Mouse (Mus musculus) hindbrain, embryonic 16.5 days (tissue): ENCODE data around the gene Fam240a. TPM values are rescaled to one million over a fixed set of nuclear protein-coding genes. Genes with fewer than 3 reads are reported as not detected.

Source experiments
- ATAC-seq: fragments of 200-750 bp; cut with Nextera tagmentation; 2 replicates; pipeline ENCODE4 v1.8.0; 2017; ENCODE audit warnings: moderate TSS enrichment, moderate library complexity
- H3K27ac ChIP-seq: fragments of 300-500 bp; sonication (generic); 2 replicates; pipeline ENCODE4 v1.5.1; 2014; ENCODE audit warnings: low read depth, mild to moderate bottlenecking, control low read depth, low read length, moderate library complexity
- H3K27me3 ChIP-seq: fragments of 300-500 bp; sonication (generic); replicated peaks from 2 replicates; pipeline ENCODE4 v1.6.1; 2014; ENCODE audit warnings: low read length; ENCODE audit not compliant: control insufficient read depth, insufficient read depth
- H3K36me3 ChIP-seq: fragments of 300-500 bp; sonication (generic); 2 replicates; pipeline ENCODE4 v1.6.1; 2014; ENCODE audit warnings: mild to moderate bottlenecking, low read length, moderate library complexity, mixed read lengths; ENCODE audit not compliant: control insufficient read depth, insufficient read depth
- H3K4me1 ChIP-seq: fragments of 300-500 bp; sonication (generic); 2 replicates; pipeline ENCODE4 v1.6.1; 2014; ENCODE audit warnings: low read depth, low read length; ENCODE audit not compliant: control insufficient read depth, insufficient read depth
- H3K4me2 ChIP-seq: fragments of 300-500 bp; sonication (generic); 2 replicates; pipeline ENCODE4 v1.6.1; 2014; ENCODE audit warnings: mild to moderate bottlenecking, low read length, control low read depth, moderate library complexity
- H3K4me3 ChIP-seq: fragments of 300-500 bp; sonication (generic); 2 replicates; pipeline ENCODE4 v1.5.1; 2014; ENCODE audit warnings: mild to moderate bottlenecking, low read length, control low read depth, moderate library complexity
- H3K9ac ChIP-seq: fragments of 300-500 bp; sonication (generic); 2 replicates; pipeline ENCODE4 v1.6.1; 2014; ENCODE audit warnings: low read depth, mild to moderate bottlenecking, control low read depth, low read length, moderate library complexity
- H3K9me3 ChIP-seq: fragments of 300-500 bp; sonication (generic); 2 replicates; pipeline ENCODE4 v1.6.1; 2014; ENCODE audit warnings: mild to moderate bottlenecking, low read length, moderate library complexity; ENCODE audit not compliant: control insufficient read depth
- WGBS: fragments of 180-500 bp; shearing (Covaris S2); extraction: QIAGEN DNeasy Blood & Tissue Kit; methylation state at CpG from one replicate; pipeline ENCODE4 v1.1.7; 2014; 5-methylcytosine and 5-hydroxymethylcytosine counted together
- polyA plus RNA-seq: library from polyadenylated mRNA; unstranded; fragments of >200 nt; fragmentation: Nextera tagmentation; extraction: Ambion mirVana; gene quantifications from 2 replicates; pipeline ENCODE4 v1.2.1, GENCODE M21; 2015

Gene Fam240a
- polyA plus RNA-seq, 1 experiment from 2014 or later = not detected

- H3K27ac ChIP-seq = no peak overlapping the region
- peaks cover 12% of the 10 kb centered on the region for H3K27me3 ChIP-seq
- H3K9me3 ChIP-seq = no peaks in the 10 kb centered on the region
- WGBS = 40% methylated on average over 6 of the region's 6 CpGs
- H3K4me1 ChIP-seq = no peaks in the 10 kb centered on the region; the same call in 1 of the 2 replicates
- H3K36me3 ChIP-seq = no peaks in the 10 kb centered on the region
- H3K4me3 ChIP-seq = no peak overlapping the region
- ATAC-seq = no peak
- no peak overlapping the region for H3K4me2 ChIP-seq
- H3K9ac ChIP-seq = no peak overlapping the region
These were observed 31.2 kb upstream of the Fam240a start for GRCm38 (mm10) chr9:110947900-110948299.

- Histone ChIP-seq H3K27me3 (peaks cover 12% of the 10 kb centered on the region), H3K4me3 (no peak overlapping the region), H3K9ac (no peak overlapping the region), H3K4me1 (no peaks in the 10 kb centered on the region; the same call in 1 of the 2 replicates), H3K36me3 (no peaks in the 10 kb centered on the region), H3K4me2 (no peak overlapping the region), H3K9me3 (no peaks in the 10 kb centered on the region), H3K27ac (no peak overlapping the region)
- ATAC-seq = no peak
- WGBS = 14% methylated on average over 6 of the region's 6 CpGs
These were observed 30.6 kb upstream of the Fam240a start for GRCm38 (mm10) chr9:110947261-110947661.

GRCm38 (mm10) chr9:110946548-110947044, 29.9 kb upstream of the Fam240a start:
- Histone ChIP-seq H3K36me3 (no peaks in the 10 kb centered on the region), H3K4me2 (no peak overlapping the region), H3K9me3 (no peaks in the 10 kb centered on the region), H3K4me1 (no peaks in the 10 kb centered on the region; the same call in 1 of the 2 replicates), H3K27me3 (peaks cover 12% of the 10 kb centered on the region), H3K27ac (no peak overlapping the region), H3K4me3 (no peak overlapping the region), H3K9ac (no peak overlapping the region)
- 15% methylated on average over 20 of the region's 20 CpGs for WGBS
- no peak for ATAC-seq

- ATAC-seq = no peak
- Histone ChIP-seq H3K9ac (no peak within 1 kb of the TSS), H3K9me3 (no peaks in the 10 kb centered on the region), H3K4me3 (no peak within 1 kb of the TSS), H3K27me3 (peaks cover 12% of the 10 kb centered on the region), H3K27ac (no peak within 1 kb of the TSS), H3K4me1 (no peaks in the 10 kb centered on the region; the same call in 1 of the 2 replicates), H3K4me2 (peak within 1 kb of the TSS; percentile 31; the same call in 1 of the 2 replicates), H3K36me3 (no peaks in the 10 kb centered on the region)
- 20% methylated on average over 11 of the region's 11 CpGs for WGBS
These were observed 29.3 kb upstream of the Fam240a start, which contains the start of gene Tdgf1 for GRCm38 (mm10) chr9:110945926-110946325. Tdgf1 (minus strand) TSS chr9:110946158.

GRCm38 (mm10) chr9:110945343-110945742, 28.7 kb upstream of the Fam240a start:
- H3K4me3 ChIP-seq = no peak overlapping the region
- peak overlapping the region; percentile 31; the same call in 1 of the 2 replicates for H3K4me2 ChIP-seq
- H3K9ac ChIP-seq = no peak overlapping the region
- no peak overlapping the region for H3K27ac ChIP-seq
- no peaks in the 10 kb centered on the region for H3K9me3 ChIP-seq
- no peaks in the 10 kb centered on the region; the same call in 1 of the 2 replicates for H3K4me1 ChIP-seq
- ATAC-seq = no peak
- WGBS = 21% methylated on average over 18 of the region's 18 CpGs
- H3K36me3 ChIP-seq = no peaks in the 10 kb centered on the region
- H3K27me3 ChIP-seq = peaks cover 12% of the 10 kb centered on the region

- no peak overlapping the region for H3K9ac ChIP-seq
- H3K4me3 ChIP-seq = no peak overlapping the region
- H3K4me1 ChIP-seq = no peaks in the 10 kb centered on the region; the same call in 1 of the 2 replicates
- H3K9me3 ChIP-seq = no peaks in the 10 kb centered on the region
- no peak overlapping the region for H3K27ac ChIP-seq
- H3K36me3 ChIP-seq = no peaks in the 10 kb centered on the region
- peak; percentile 27 for ATAC-seq
- WGBS = 34% methylated on average over 13 of the region's 13 CpGs
- no peak overlapping the region for H3K4me2 ChIP-seq
- peaks cover 12% of the 10 kb centered on the region for H3K27me3 ChIP-seq
These were observed 27.6 kb upstream of the Fam240a start for GRCm38 (mm10) chr9:110944265-110944664.

- no peak overlapping the region for H3K4me3 ChIP-seq
- H3K9ac ChIP-seq = no peak overlapping the region
- no peaks in the 10 kb centered on the region for H3K27me3 ChIP-seq
- no peak for ATAC-seq
- peaks cover 7% of the 10 kb centered on the region for H3K4me1 ChIP-seq
- H3K36me3 ChIP-seq = no peaks in the 10 kb centered on the region
- no peak overlapping the region for H3K27ac ChIP-seq
- WGBS = 73% methylated on average over 12 of the region's 12 CpGs
- H3K4me2 ChIP-seq = no peak overlapping the region
- H3K9me3 ChIP-seq = no peaks in the 10 kb centered on the region
These were observed 21.1 kb upstream of the Fam240a start for GRCm38 (mm10) chr9:110937506-110938490.

GRCm38 (mm10) chr9:110935941-110936340, 19.3 kb upstream of the Fam240a start:
- WGBS = 79% methylated on average over 7 of the region's 7 CpGs
- Histone ChIP-seq H3K9ac (no peak overlapping the region), H3K4me3 (no peak overlapping the region), H3K4me2 (no peak overlapping the region), H3K27ac (no peak overlapping the region), H3K36me3 (no peaks in the 10 kb centered on the region), H3K27me3 (no peaks in the 10 kb centered on the region), H3K9me3 (no peaks in the 10 kb centered on the region), H3K4me1 (peaks cover 7% of the 10 kb centered on the region)
- ATAC-seq = no peak

GRCm38 (mm10) chr9:110933850-110934437, 17.3 kb upstream of the Fam240a start:
- Histone ChIP-seq H3K9me3 (no peaks in the 10 kb centered on the region), H3K4me3 (no peak overlapping the region), H3K4me2 (no peak overlapping the region), H3K27me3 (no peaks in the 10 kb centered on the region), H3K36me3 (no peaks in the 10 kb centered on the region), H3K27ac (peak overlapping the region; percentile 81), H3K4me1 (peaks cover 7% of the 10 kb centered on the region), H3K9ac (no peak overlapping the region)
- WGBS = 35% methylated on average over 12 of the region's 12 CpGs
- ATAC-seq = peak; percentile 87
